Mouse (Mus musculus): ENCODE measurements around the gene Mfsd5. TPM values are rescaled to one million over a fixed set of nuclear protein-coding genes. Genes with fewer than 3 reads are reported as not detected.

Mfsd5 gene
- polyA plus RNA-seq, 1 experiment from 2014 or later: 63.1 TPM

Other genes with a start within 250 kb of the Mfsd5 start
- 129 and 134 TPM in 2 replicates for gene Eif4b, start 205.7 kb upstream of the Mfsd5 start, polyA plus RNA-seq (2014; fragmentation: Nextera tagmentation; extraction: Ambion mirVana)
- 42.6 and 48.5 TPM in 2 replicates for gene Tns2, start 179.0 kb upstream of the Mfsd5 start, polyA plus RNA-seq (2014; fragmentation: Nextera tagmentation; extraction: Ambion mirVana)
- 15.2 and 16.7 TPM in 2 replicates for gene Spryd3, start 143.2 kb upstream of the Mfsd5 start, polyA plus RNA-seq (2014; fragmentation: Nextera tagmentation; extraction: Ambion mirVana)
- 12.4 and 13.1 TPM in 2 replicates for gene Igfbp6, start 135.1 kb upstream of the Mfsd5 start, polyA plus RNA-seq (2014; fragmentation: Nextera tagmentation; extraction: Ambion mirVana)
- 2.1 and 2.2 TPM in 2 replicates for gene Soat2, start 128.9 kb upstream of the Mfsd5 start, polyA plus RNA-seq (2014; fragmentation: Nextera tagmentation; extraction: Ambion mirVana)
- gene Zfp740, start 76.2 kb upstream of the Mfsd5 start, polyA plus RNA-seq (2014; fragmentation: Nextera tagmentation; extraction: Ambion mirVana): 52.0 and 54.0 TPM in 2 replicates
- 60.5 and 63.9 TPM in 2 replicates for gene Csad, start 74.7 kb upstream of the Mfsd5 start, polyA plus RNA-seq (2014; fragmentation: Nextera tagmentation; extraction: Ambion mirVana)
- gene Itgb7, start 47.5 kb upstream of the Mfsd5 start, polyA plus RNA-seq (2014; fragmentation: Nextera tagmentation; extraction: Ambion mirVana): 5.8 and 9.9 TPM in 2 replicates
- 36.9 and 40.5 TPM in 2 replicates for gene Rarg, start 21.9 kb upstream of the Mfsd5 start, polyA plus RNA-seq (2014; fragmentation: Nextera tagmentation; extraction: Ambion mirVana)
- gene Gm9918, start 8.9 kb upstream of the Mfsd5 start, polyA plus RNA-seq (2014; fragmentation: Nextera tagmentation; extraction: Ambion mirVana): 0.36 and 0.56 TPM in 2 replicates
- gene Espl1, start 16.8 kb downstream of the Mfsd5 start, polyA plus RNA-seq (2014; fragmentation: Nextera tagmentation; extraction: Ambion mirVana): 25.4 and 28.6 TPM in 2 replicates
- gene Pfdn5, start 46.7 kb downstream of the Mfsd5 start, polyA plus RNA-seq (2014; fragmentation: Nextera tagmentation; extraction: Ambion mirVana): 500 and 514 TPM in 2 replicates
- 96.9 and 109 TPM in 2 replicates for gene Myg1, start 52.3 kb downstream of the Mfsd5 start, polyA plus RNA-seq (2014; fragmentation: Nextera tagmentation; extraction: Ambion mirVana)
- 63.8 and 68.4 TPM in 2 replicates for gene Aaas, start 71.3 kb downstream of the Mfsd5 start, polyA plus RNA-seq (2014; fragmentation: Nextera tagmentation; extraction: Ambion mirVana)
- gene Sp7, start 87.7 kb downstream of the Mfsd5 start, polyA plus RNA-seq (2014; fragmentation: Nextera tagmentation; extraction: Ambion mirVana): 2.0 and 2.5 TPM in 2 replicates
- gene Sp1, start 126.7 kb downstream of the Mfsd5 start, polyA plus RNA-seq (2014; fragmentation: Nextera tagmentation; extraction: Ambion mirVana): 16.9 and 18.9 TPM in 2 replicates
- gene Amhr2, start 165.9 kb downstream of the Mfsd5 start, polyA plus RNA-seq (2014; fragmentation: Nextera tagmentation; extraction: Ambion mirVana): 0.94 and 1.2 TPM in 2 replicates
- gene Prr13, start 179.6 kb downstream of the Mfsd5 start, polyA plus RNA-seq (2014; fragmentation: Nextera tagmentation; extraction: Ambion mirVana): 132 and 138 TPM in 2 replicates
- gene Pcbp2, start 191.1 kb downstream of the Mfsd5 start, polyA plus RNA-seq (2014; fragmentation: Nextera tagmentation; extraction: Ambion mirVana): 298 and 302 TPM in 2 replicates
- 4.5 and 7.0 TPM in 2 replicates for gene Gm10337, start 224.3 kb downstream of the Mfsd5 start, polyA plus RNA-seq (2014; fragmentation: Nextera tagmentation; extraction: Ambion mirVana)
- gene Map3k12, start 237.6 kb downstream of the Mfsd5 start, polyA plus RNA-seq (2014; fragmentation: Nextera tagmentation; extraction: Ambion mirVana): 18.6 and 20.0 TPM in 2 replicates
- 87.0 and 101 TPM in 2 replicates for gene Tarbp2, start 238.7 kb downstream of the Mfsd5 start, polyA plus RNA-seq (2014; fragmentation: Nextera tagmentation; extraction: Ambion mirVana)
- 2.3 and 3.1 TPM in 2 replicates for gene Npff, start 245.5 kb downstream of the Mfsd5 start, polyA plus RNA-seq (2014; fragmentation: Nextera tagmentation; extraction: Ambion mirVana)

Measured in stomach, embryonic 14.5 days (tissue).